Mouse (Mus musculus) heart, embryonic 13.5 days (tissue): Measurements from ENCODE around the gene Bhlhe41. TPM values are rescaled to one million over a fixed set of nuclear protein-coding genes. Genes with fewer than 3 reads are reported as not detected.

Source experiments
- ATAC-seq: fragments of 200-750 bp; cut with Nextera tagmentation; 2 replicates; pipeline ENCODE4 v1.8.0; 2017; ENCODE audit warnings: moderate TSS enrichment; ENCODE audit not compliant: insufficient number of reproducible peaks, low FRiP score, low TSS enrichment; ENCODE audit errors: extremely low read depth
- H3K27ac ChIP-seq: fragments of 300-500 bp; sonication (generic); replicated peaks from 2 replicates; pipeline ENCODE4 v1.5.1; 2015; ENCODE audit warnings: moderate library complexity, mild to moderate bottlenecking, inconsistent platforms
- H3K27me3 ChIP-seq: fragments of 300-500 bp; sonication (generic); replicated peaks from 2 replicates; pipeline ENCODE4 v1.6.1; 2015; ENCODE audit warnings: mild to moderate bottlenecking, inconsistent platforms
- H3K36me3 ChIP-seq: fragments of 300-500 bp; sonication (generic); 2 replicates; pipeline ENCODE4 v1.6.1; 2015; ENCODE audit warnings: mild to moderate bottlenecking, inconsistent platforms
- H3K4me1 ChIP-seq: fragments of 300-500 bp; sonication (generic); 2 replicates; pipeline ENCODE4 v1.6.1; 2015; ENCODE audit warnings: inconsistent platforms
- H3K4me2 ChIP-seq: fragments of 300-500 bp; sonication (generic); 2 replicates; pipeline ENCODE4 v1.6.1; 2015; ENCODE audit warnings: inconsistent platforms, mild to moderate bottlenecking, moderate library complexity
- H3K4me3 ChIP-seq: fragments of 300-500 bp; sonication (generic); 2 replicates; pipeline ENCODE4 v1.5.1; 2015; ENCODE audit warnings: moderate library complexity, mild to moderate bottlenecking, inconsistent platforms
- H3K9ac ChIP-seq: fragments of 300-500 bp; sonication (generic); 2 replicates; pipeline ENCODE4 v1.6.1; 2015; ENCODE audit warnings: inconsistent platforms, mild to moderate bottlenecking, moderate library complexity
- H3K9me3 ChIP-seq: fragments of 300-500 bp; sonication (generic); 2 replicates; pipeline ENCODE4 v1.6.1; 2016; ENCODE audit warnings: inconsistent platforms
- WGBS: fragments of 180-500 bp; shearing (Covaris S2); methylation state at CpG from one replicate; pipeline ENCODE4 v1.1.7; 2015; ENCODE audit warnings: mixed read lengths; 5-methylcytosine and 5-hydroxymethylcytosine counted together
- polyA plus RNA-seq: library from polyadenylated mRNA; unstranded; fragments of >200 nt; fragmentation: Nextera tagmentation; extraction: Ambion mirVana; gene quantifications from 2 replicates; pipeline ENCODE4 v1.2.1, GENCODE M21; 2015

The Bhlhe41 gene
- polyA plus RNA-seq, 1 experiment from 2014 or later, result 4.9 TPM

GRCm38 (mm10) chr6:145810015-145810414 is 55.3 kb downstream of the Bhlhe41 start:
- no peaks in the 10 kb centered on the region for H3K9me3 ChIP-seq
- H3K27me3 ChIP-seq, result no peaks in the 10 kb centered on the region
- peak overlapping the region; percentile 37 for H3K27ac ChIP-seq
- H3K4me2 ChIP-seq, result no peak overlapping the region
- no peak for ATAC-seq
- H3K36me3 ChIP-seq, result peaks cover 53% of the 10 kb centered on the region
- WGBS, result 60% methylated on average over 6 of the region's 6 CpGs
- H3K4me1 ChIP-seq, result peaks cover 45% of the 10 kb centered on the region
- no peak overlapping the region for H3K4me3 ChIP-seq
- H3K9ac ChIP-seq, result no peak overlapping the region

- H3K9ac ChIP-seq, result no peak overlapping the region
- peak overlapping the region; percentile 37 for H3K27ac ChIP-seq
- no peaks in the 10 kb centered on the region for H3K9me3 ChIP-seq
- H3K4me3 ChIP-seq, result no peak overlapping the region
- H3K4me1 ChIP-seq, result peaks cover 46% of the 10 kb centered on the region
- no peak overlapping the region for H3K4me2 ChIP-seq
- H3K36me3 ChIP-seq, result peaks cover 49% of the 10 kb centered on the region
- H3K27me3 ChIP-seq, result no peaks in the 10 kb centered on the region
- WGBS, result 69% methylated on average over 7 of the region's 7 CpGs
- ATAC-seq, result no peak
Measured at GRCm38 (mm10) chr6:145809566-145809965, 55.8 kb downstream of the Bhlhe41 start.

Other genes with a start within 250 kb of the Bhlhe41 start
- gene Tuba3b, start 249.8 kb downstream of the Bhlhe41 start, polyA plus RNA-seq, result 0.10 TPM in 1 of 2 replicates, not detected in the other
- 7.4 and 7.6 TPM in 2 replicates for gene Rassf8, start 118.8 kb downstream of the Bhlhe41 start, polyA plus RNA-seq
- 53.4 and 57.1 TPM in 2 replicates for gene Sspn, start 66.1 kb upstream of the Bhlhe41 start, polyA plus RNA-seq